Mouse (Mus musculus) embryonic facial prominence, embryonic 13.5 days (tissue): ENCODE data around the gene Pik3r3. TPM values are rescaled to one million over a fixed set of nuclear protein-coding genes. Genes with fewer than 3 reads are reported as not detected.
A peak's percentile ranks its signal among the peaks of the same experiment; 100 is the strongest.
"Not testable (repeated sequence)": the region's sequence is repeated elsewhere in the genome, so short reads cannot be mapped to it uniquely, and the experiment has no call there.

Experiments used
- ATAC-seq: fragments of 200-750 bp; cut with Nextera tagmentation; 2 replicates; pipeline ENCODE4 v1.8.0; 2017; ENCODE audit warnings: low read depth; ENCODE audit not compliant: insufficient number of reproducible peaks, insufficient read depth, low FRiP score, low TSS enrichment
- H3K27ac ChIP-seq: fragments of 300-500 bp; sonication (generic); 2 replicates; pipeline ENCODE4 v1.5.1; 2015; ENCODE audit warnings: moderate library complexity, mild to moderate bottlenecking, inconsistent platforms
- H3K27me3 ChIP-seq: fragments of 300-500 bp; sonication (generic); 2 replicates; pipeline ENCODE4 v1.6.1; 2015; ENCODE audit warnings: mild to moderate bottlenecking, inconsistent platforms
- H3K36me3 ChIP-seq: fragments of 300-500 bp; sonication (generic); 2 replicates; pipeline ENCODE4 v1.6.1; 2015; ENCODE audit warnings: mild to moderate bottlenecking, inconsistent platforms
- H3K4me1 ChIP-seq: fragments of 300-500 bp; sonication (generic); 2 replicates; pipeline ENCODE4 v1.6.1; 2015; ENCODE audit warnings: inconsistent platforms
- H3K4me2 ChIP-seq: fragments of 300-500 bp; sonication (generic); 2 replicates; pipeline ENCODE4 v1.6.1; 2015; ENCODE audit warnings: moderate library complexity, mild to moderate bottlenecking, inconsistent platforms
- H3K4me3 ChIP-seq: fragments of 300-500 bp; sonication (generic); 2 replicates; pipeline ENCODE4 v1.5.1; 2015; ENCODE audit warnings: mild to moderate bottlenecking, inconsistent platforms
- H3K9ac ChIP-seq: fragments of 300-500 bp; sonication (generic); 2 replicates; pipeline ENCODE4 v1.6.1; 2015; ENCODE audit warnings: mild to moderate bottlenecking, inconsistent platforms
- H3K9me3 ChIP-seq: fragments of 300-500 bp; sonication (generic); 2 replicates; pipeline ENCODE4 v1.6.1; 2016; ENCODE audit warnings: inconsistent platforms
- WGBS: fragments of 180-500 bp; shearing (Covaris S2); methylation state at CpG from one replicate; pipeline ENCODE4 v1.1.7; 2015; ENCODE audit warnings: mixed read lengths; 5-methylcytosine and 5-hydroxymethylcytosine counted together
- polyA plus RNA-seq: library from polyadenylated mRNA; unstranded; fragments of >200 nt; fragmentation: Nextera tagmentation; extraction: Ambion mirVana; gene quantifications from 2 replicates; pipeline ENCODE4 v1.2.1, GENCODE M21; 2015

Pik3r3 gene
- polyA plus RNA-seq, 1 experiment from 2014 or later: 28.9 TPM

DNA sequence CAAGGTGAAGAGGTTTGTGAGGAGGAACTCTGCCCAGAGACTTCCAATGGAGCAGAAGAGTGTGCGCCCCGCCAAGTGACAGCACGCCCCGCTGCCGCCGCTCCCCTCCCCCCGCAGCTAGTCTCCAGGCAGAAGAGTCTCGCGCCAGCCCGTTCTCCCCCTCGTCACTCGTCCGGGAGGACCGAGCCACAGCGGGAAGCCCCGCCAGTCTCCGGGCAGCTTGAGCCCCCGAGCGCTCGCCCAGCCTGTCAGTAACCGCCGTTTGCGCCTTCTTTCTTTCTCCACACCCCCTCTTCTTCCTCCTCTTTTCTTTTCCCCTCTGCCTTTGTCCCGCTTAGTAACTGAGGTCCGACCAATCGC is 658 bp upstream of the Pik3r3 start:
- H3K9ac ChIP-seq: peak overlapping the region; percentile 96
- under 1% methylated on average over 21 of the region's 26 CpGs for whole genome bisulfite sequencing
- peak overlapping the region; percentile 66 for H3K4me2 ChIP-seq
- no peaks in the 10 kb centered on the region for H3K36me3 ChIP-seq
- no peaks in the 10 kb centered on the region for H3K27me3 ChIP-seq
- peak; percentile 54 for ATAC-seq
- peak overlapping the region; percentile 70 for H3K4me3 ChIP-seq
- peak overlapping the region; percentile 100 for H3K27ac ChIP-seq
- no peaks in the 10 kb centered on the region for H3K9me3 ChIP-seq
- 0 out of 2 replicates have a peak, but pooled peaks cover 4% of the 10 kb centered on the region for H3K4me1 ChIP-seq

DNA sequence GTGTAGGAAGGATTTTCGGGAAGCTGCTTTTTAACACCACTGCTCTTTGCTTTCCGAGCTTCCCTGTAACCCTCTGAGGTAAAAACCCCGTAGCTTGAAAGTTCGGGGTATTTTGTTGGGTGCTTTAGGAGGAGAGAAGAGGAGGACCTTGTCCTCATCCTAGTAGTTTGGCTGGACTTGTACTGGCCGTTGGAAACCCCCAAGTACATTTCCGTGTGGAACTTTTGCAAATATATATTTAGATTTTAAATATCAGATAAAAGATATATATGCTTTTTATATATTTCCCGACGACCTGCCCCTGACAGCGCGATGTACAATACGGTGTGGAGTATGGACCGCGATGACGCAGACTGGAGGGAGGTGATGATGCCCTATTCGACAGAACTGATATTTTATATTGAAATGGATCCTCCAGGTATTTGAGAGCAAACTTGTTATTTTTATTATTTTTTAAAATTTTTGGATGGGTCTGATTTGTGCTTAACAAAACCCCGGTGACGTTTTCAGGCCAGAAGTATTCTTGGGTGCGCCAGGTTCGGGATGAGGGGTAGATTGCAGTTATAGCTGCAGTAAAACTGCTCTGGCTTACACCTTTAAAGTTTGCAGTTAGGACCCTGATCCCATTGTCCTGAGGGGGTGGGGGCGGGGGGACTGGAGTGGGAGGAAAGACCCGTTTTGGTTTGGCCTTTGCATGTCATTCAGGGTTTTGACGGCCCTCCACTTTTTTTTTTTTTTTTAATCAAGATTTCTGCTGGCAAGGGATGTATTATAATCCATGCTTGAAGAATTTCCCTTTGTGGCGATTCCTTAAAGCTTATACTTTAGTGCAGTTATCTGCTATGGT is 801 bp downstream of the Pik3r3 start:
- H3K4me1 ChIP-seq: peaks cover 7% of the 10 kb centered on the region; the same call in 1 of the 2 replicates
- no peak for ATAC-seq
- no peaks in the 10 kb centered on the region for H3K27me3 ChIP-seq
- H3K27ac ChIP-seq: peak overlapping the region; percentile 100
- peak overlapping the region; percentile 66 for H3K4me2 ChIP-seq
- under 1% methylated on average over 23 of the region's 23 CpGs for WGBS
- H3K36me3 ChIP-seq: no peaks in the 10 kb centered on the region
- H3K4me3 ChIP-seq: peak overlapping the region; percentile 70
- H3K9ac ChIP-seq: peak overlapping the region; percentile 96
- H3K9me3 ChIP-seq: no peaks in the 10 kb centered on the region

DNA sequence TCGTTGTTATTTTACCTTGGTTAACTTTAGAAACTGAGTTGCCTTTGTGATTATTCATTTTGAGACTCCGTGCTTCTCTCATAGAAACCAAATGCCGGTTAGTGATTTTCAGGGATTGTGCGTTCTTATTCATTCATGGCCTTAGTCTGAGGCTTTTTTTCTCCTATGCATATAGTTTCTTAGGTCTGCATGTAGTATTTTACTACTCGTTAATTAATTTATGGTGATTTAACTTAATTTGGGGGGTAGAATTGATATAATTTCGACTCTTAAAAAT is 1.4 kb downstream of the Pik3r3 start:
- Histone ChIP-seq H3K9me3 (no peaks in the 10 kb centered on the region), H3K36me3 (no peaks in the 10 kb centered on the region), H3K9ac (peak overlapping the region; percentile 96), H3K4me3 (peak overlapping the region; percentile 70), H3K27ac (peak overlapping the region; percentile 100), H3K4me2 (peak overlapping the region; percentile 66), H3K4me1 (peaks cover 7% of the 10 kb centered on the region; the same call in 1 of the 2 replicates), H3K27me3 (no peaks in the 10 kb centered on the region)
- WGBS: 2% methylated on average over 6 of the region's 6 CpGs
- no peak for ATAC-seq

DNA sequence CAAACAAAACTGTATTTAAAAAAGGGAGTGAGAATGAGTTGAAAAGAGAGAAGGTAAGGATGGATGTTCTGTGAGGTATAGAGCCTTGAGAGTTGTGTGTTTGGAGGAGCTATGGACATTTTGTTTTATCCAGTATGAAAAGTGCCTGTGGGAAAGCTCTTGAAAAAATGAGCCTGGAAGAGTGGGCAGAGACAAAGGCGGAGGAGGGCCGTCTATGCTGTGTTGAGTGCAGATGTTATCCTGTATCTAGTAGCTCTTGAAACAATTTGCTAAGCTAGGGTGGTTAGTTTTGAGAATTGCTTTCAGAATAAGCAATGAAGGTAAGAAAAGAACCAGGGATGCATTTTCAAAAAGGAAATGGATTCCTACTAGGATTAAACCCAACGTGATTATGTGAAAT is 22.0 kb downstream of the Pik3r3 start:
- Histone ChIP-seq H3K36me3 (0 out of 2 replicates have a peak, but pooled peaks cover 12% of the 10 kb centered on the region), H3K4me3 (no peak overlapping the region), H3K27ac (no peak overlapping the region), H3K4me2 (no peak overlapping the region), H3K9ac (no peak overlapping the region), H3K4me1 (no peaks in the 10 kb centered on the region), H3K9me3 (no peaks in the 10 kb centered on the region), H3K27me3 (no peaks in the 10 kb centered on the region)
- no peak for ATAC-seq
- 72% methylated on average over 3 of the region's 3 CpGs for WGBS

DNA sequence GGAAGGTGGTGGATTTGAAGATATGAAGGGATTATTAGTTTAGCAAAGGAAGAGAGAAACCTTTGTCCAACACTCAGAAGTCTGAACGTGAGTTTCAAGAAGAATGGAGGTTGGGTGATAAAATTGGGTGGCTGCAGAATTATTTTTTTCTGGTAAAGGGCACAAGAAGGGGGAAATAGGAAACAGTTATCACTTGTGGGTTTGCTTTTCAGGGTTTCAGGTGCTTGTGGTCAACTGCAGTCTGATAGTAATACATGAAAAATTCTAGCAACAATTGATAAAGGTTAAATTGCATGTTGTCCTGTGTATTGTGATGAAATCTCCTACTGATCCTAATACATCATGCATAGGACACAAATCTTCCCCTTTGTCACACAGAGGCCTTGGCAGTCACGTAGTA is 22.8 kb downstream of the Pik3r3 start:
- Histone ChIP-seq H3K9me3 (no peaks in the 10 kb centered on the region), H3K27ac (no peak overlapping the region), H3K4me1 (no peaks in the 10 kb centered on the region), H3K4me3 (no peak overlapping the region), H3K9ac (no peak overlapping the region), H3K27me3 (no peaks in the 10 kb centered on the region), H3K4me2 (no peak overlapping the region), H3K36me3 (0 out of 2 replicates have a peak, but pooled peaks cover 10% of the 10 kb centered on the region)
- 77% methylated on average over 2 of the region's 2 CpGs for WGBS
- ATAC-seq: no peak

DNA sequence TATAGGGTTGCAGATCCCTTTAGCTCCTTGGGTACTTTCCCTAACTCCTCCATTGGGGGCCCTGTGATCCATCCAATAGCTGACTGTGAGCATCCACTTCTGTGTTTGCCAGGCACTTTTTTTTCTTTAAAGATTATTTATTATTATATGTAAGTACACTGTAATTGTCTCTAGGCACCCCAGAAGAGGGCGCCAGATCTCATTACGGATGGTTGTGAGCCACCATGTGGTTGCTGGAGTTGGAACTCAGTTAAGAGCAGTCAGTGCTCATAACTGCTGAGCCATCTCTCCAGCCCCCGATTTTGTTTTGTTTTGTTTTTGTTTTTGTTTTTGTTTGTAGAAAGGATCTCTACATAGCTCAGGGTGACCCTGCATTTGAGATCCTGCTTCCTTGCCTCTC is 24.5 kb downstream of the Pik3r3 start:
- not testable (repeated sequence) for H3K27ac ChIP-seq, H3K36me3 ChIP-seq, H3K9me3 ChIP-seq, ATAC-seq, H3K4me2 ChIP-seq, H3K4me3 ChIP-seq, H3K9ac ChIP-seq, H3K4me1 ChIP-seq, H3K27me3 ChIP-seq
- WGBS: 56% methylated on average over 3 of the region's 3 CpGs

DNA sequence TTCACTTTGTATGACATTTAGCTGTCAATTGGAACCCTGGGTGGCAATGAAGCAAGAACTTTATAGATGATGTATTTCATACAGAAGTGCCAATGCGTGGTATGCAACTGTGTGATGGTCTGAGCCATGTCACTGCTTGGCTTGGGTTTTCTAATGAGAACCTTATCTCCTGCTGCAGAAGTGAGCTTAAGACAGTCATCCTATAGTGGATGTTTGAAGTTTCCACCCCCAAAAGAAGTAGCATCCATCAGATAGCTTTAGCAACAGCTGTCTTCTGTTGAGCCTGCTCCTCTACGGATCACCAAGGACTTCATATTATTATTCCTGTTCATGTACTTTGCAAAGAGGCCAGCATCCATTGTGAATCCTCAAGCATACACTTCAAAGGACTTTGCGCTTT is 28.6 kb downstream of the Pik3r3 start:
- Histone ChIP-seq H3K4me1 (no peaks in the 10 kb centered on the region), H3K9me3 (no peaks in the 10 kb centered on the region), H3K4me2 (no peak overlapping the region), H3K9ac (no peak overlapping the region), H3K27me3 (no peaks in the 10 kb centered on the region), H3K4me3 (no peak overlapping the region), H3K36me3 (0 out of 2 replicates have a peak, but pooled peaks cover 3% of the 10 kb centered on the region), H3K27ac (no peak overlapping the region)
- 94% methylated on average over 3 of the region's 3 CpGs for WGBS
- ATAC-seq: no peak

DNA sequence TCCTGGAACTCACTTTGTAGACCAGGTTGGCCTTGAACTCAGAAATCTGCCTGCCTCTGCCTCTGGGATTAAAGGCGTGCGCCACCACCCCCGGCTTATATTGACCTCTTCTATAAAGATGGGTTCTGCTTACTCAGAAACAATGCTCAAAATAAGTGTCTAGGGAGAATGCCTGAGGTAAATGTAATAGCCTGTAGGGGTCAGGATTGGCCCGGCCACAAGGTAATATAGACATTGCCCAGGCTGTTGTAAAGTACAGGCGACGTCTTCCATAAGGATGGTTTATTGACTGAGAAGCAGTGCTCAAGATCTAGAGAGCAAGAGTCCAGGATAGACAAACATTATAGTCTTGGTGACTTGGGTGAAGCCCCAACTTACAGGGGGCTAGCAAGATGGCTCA is 46.8 kb downstream of the Pik3r3 start:
- Histone ChIP-seq H3K4me3 (no peak overlapping the region), H3K9me3 (no peaks in the 10 kb centered on the region), H3K36me3 (peaks cover 69% of the 10 kb centered on the region), H3K9ac (no peak overlapping the region), H3K27me3 (no peaks in the 10 kb centered on the region), H3K4me2 (no peak overlapping the region), H3K4me1 (no peaks in the 10 kb centered on the region), H3K27ac (no peak overlapping the region)
- 95% methylated on average over 6 of the region's 6 CpGs for WGBS
- ATAC-seq: no peak

DNA sequence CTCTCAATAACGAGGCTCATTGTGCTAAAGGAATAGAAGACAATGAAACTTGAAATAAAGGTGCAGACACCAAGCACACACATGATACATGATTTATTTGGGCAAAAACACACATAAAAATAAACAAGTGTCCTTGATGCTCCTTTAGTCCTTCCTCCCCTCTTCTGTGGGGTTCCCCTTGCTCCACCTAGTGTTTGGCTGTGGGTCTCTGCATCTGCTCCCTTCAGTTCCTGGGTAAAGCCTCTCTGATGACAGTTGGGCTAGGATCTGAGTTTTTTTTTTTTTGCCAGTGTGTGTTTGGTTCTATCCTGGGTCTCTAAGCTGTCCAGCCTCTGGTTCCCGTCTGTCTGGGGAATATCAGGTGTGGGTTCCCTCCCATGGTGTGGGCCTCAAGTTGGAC is 60.8 kb downstream of the Pik3r3 start:
- no peak overlapping the region for H3K4me3 ChIP-seq
- H3K36me3 ChIP-seq: peaks cover 56% of the 10 kb centered on the region
- no peaks in the 10 kb centered on the region for H3K27me3 ChIP-seq
- no peak overlapping the region for H3K27ac ChIP-seq
- no peaks in the 10 kb centered on the region for H3K4me1 ChIP-seq
- H3K9me3 ChIP-seq: no peaks in the 10 kb centered on the region; the same call in 1 of the 2 replicates
- ATAC-seq: no peak
- H3K9ac ChIP-seq: no peak overlapping the region
- 74% methylated on average over 2 of the region's 2 CpGs for WGBS
- H3K4me2 ChIP-seq: no peak overlapping the region

DNA sequence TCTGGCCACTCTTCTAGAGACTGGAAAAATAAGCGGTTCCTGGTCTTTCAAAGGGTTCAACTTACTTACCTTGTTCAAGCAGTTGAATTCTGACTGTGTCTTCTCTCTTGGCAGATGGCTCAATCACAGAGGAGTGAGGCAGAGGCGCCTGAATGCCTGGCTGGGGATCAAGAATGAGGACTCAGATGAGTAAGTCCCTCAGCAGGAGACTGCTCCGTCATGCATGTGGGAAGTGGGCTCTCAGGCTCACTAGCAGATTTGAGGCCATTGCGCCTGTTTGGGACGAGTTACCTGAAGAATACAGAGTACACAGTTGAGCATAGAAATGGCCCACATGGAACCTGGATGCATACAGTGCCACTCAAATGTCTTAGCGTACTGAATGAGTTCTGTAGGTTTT is 70.1 kb downstream of the Pik3r3 start:
- H3K27ac ChIP-seq: no peak overlapping the region
- WGBS: 90% methylated on average over 6 of the region's 6 CpGs
- H3K9me3 ChIP-seq: no peaks in the 10 kb centered on the region
- no peak overlapping the region for H3K4me3 ChIP-seq
- no peaks in the 10 kb centered on the region for H3K4me1 ChIP-seq
- ATAC-seq: no peak
- no peaks in the 10 kb centered on the region for H3K27me3 ChIP-seq
- H3K36me3 ChIP-seq: peaks cover 72% of the 10 kb centered on the region
- H3K4me2 ChIP-seq: no peak overlapping the region
- no peak overlapping the region for H3K9ac ChIP-seq

DNA sequence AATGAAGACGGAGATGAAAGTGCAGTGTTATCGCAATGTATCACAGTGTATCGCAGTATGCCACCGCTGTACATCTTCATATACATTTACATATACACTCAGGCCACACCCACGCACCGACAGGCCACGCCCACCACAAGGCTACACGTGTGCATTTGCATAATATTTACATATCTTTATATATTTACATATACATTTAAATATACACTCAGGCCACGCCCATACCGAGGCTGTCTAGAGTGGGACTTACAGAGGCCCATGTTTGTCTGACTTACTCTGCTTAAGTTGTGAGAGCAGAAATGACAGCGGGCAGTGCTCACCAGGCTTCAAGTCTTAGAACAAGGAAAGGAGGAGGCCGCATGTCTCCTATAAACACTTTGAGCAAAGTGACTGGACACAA is 71.9 kb downstream of the Pik3r3 start:
- Histone ChIP-seq H3K4me1 (no peaks in the 10 kb centered on the region), H3K4me3 (no peak overlapping the region), H3K36me3 (peaks cover 63% of the 10 kb centered on the region), H3K9ac (no peak overlapping the region), H3K27ac (no peak overlapping the region), H3K27me3 (no peaks in the 10 kb centered on the region), H3K9me3 (no peaks in the 10 kb centered on the region), H3K4me2 (no peak overlapping the region)
- ATAC-seq: no peak
- WGBS: 87% methylated on average over 12 of the region's 12 CpGs

DNA sequence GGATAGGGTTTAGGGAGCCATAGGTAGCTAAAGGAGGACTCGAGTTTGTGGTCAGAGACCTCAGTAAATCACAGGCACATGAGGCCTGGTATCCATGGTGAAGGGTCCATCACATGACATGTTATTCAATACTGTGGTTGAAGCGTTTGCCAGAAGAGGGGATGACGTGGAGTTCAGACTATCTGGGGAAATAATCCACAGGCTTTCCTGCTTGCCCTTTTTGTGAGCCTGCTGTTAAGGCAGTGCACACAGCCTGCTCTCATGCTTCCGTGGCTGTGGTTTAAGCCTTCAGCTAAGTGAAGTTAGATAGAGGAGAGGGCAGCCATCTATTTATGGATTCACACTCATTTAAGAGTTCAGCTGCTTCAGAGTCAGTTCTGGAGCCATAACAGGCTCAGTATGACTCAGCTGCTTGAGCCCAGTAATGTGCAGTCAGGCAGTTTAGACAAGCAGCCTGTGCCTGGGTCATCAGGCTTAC is 79.5 kb downstream of the Pik3r3 start:
- 41% methylated on average over 4 of the region's 4 CpGs for WGBS
- Histone ChIP-seq H3K9me3 (no peaks in the 10 kb centered on the region), H3K27ac (peak overlapping the region; percentile 29; the same call in 1 of the 2 replicates), H3K4me1 (no peaks in the 10 kb centered on the region), H3K9ac (no peak overlapping the region), H3K4me3 (no peak overlapping the region), H3K36me3 (peaks cover 44% of the 10 kb centered on the region), H3K27me3 (no peaks in the 10 kb centered on the region), H3K4me2 (no peak overlapping the region)
- ATAC-seq: peak; percentile 59
